Mouse (Mus musculus) testis, adult 2 months (tissue): ENCODE measurements around the gene Mxi1. TPM values are rescaled to one million over a fixed set of nuclear protein-coding genes. Genes with fewer than 3 reads are reported as not detected.
"Not testable (repeated sequence)": the region's sequence is repeated elsewhere in the genome, so short reads cannot be mapped to it uniquely, and the experiment has no call there.

Experiments
- H3K27ac ChIP-seq: fragments of 200-500 bp; 2 replicates; pipeline ENCODE4 v1.5.1; 2012; ENCODE audit warnings: low read depth, low read length; ENCODE audit not compliant: control insufficient read depth, insufficient read depth
- H3K27me3 ChIP-seq: fragments of 200-500 bp; 2 replicates; pipeline ENCODE4 v1.6.1; 2012; ENCODE audit warnings: mild to moderate bottlenecking, low read length, moderate library complexity; ENCODE audit not compliant: control insufficient read depth, insufficient read depth
- H3K36me3 ChIP-seq: fragments of 200-500 bp; 2 replicates; pipeline ENCODE4 v1.6.1; 2012; ENCODE audit warnings: mild to moderate bottlenecking, low read length; ENCODE audit not compliant: control insufficient read depth, insufficient read depth
- H3K4me1 ChIP-seq: fragments of 200-500 bp; 2 replicates; pipeline ENCODE4 v1.6.1; 2012; ENCODE audit warnings: low read length; ENCODE audit not compliant: control insufficient read depth, insufficient read depth
- H3K4me3 ChIP-seq: fragments of 200-500 bp; 2 replicates; pipeline ENCODE4 v1.5.1; 2012; ENCODE audit warnings: low read depth, mild to moderate bottlenecking, low read length, moderate library complexity, mixed read lengths; ENCODE audit not compliant: control insufficient read depth
- CTCF ChIP-seq: fragments of 200-500 bp; IDR thresholded peaks from 2 replicates; pipeline ENCODE4 v1.5.1; 2012; ENCODE audit warnings: low read depth, mild to moderate bottlenecking, inconsistent platforms, low read length, moderate library complexity; ENCODE audit not compliant: control insufficient read depth, insufficient read depth, insufficient replicate concordance
- POLR2A ChIP-seq: fragments of 200-500 bp; IDR thresholded peaks from 2 replicates; pipeline ENCODE4 v1.6.1; 2012; ENCODE audit warnings: low read depth, mild to moderate bottlenecking, inconsistent platforms, low read length, moderate library complexity; ENCODE audit not compliant: control insufficient read depth
- polyA plus RNA-seq: library from polyadenylated mRNA; depleted of rRNA; stranded (reverse); fragments of >200 nt; gene quantifications from 2 replicates; pipeline ENCODE4 v1.2.3, GENCODE M21; 2012

Mxi1 gene
- polyA plus RNA-seq, 1 experiment = 54.8 TPM

DNA sequence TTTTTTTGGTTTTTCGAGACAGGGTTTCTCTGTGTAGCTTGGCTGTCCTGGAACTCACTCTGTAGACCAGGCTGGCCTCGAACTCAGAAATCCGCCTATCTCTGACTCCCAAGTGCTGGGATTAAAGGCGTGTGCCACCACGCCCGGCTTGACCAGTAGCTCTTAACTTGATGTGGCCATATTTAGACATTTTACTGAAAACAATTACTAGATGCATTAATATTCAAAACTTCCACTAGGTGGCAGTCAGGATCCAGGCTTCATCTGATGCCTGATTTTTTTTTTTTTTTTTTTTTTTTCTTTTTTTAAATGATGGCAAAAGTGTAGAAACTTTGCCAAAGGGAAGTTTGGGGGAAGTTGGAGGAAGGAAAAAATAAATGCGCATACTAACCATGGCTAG is 84.2 kb downstream of the Mxi1 start:
- no peaks in the 10 kb centered on the region for H3K27me3 ChIP-seq
- TF ChIP-seq POLR2A = no peak
- TF ChIP-seq CTCF = no peak
- H3K4me1 ChIP-seq = peaks cover 3% of the 10 kb centered on the region
- H3K36me3 ChIP-seq = no peaks in the 10 kb centered on the region
- H3K27ac ChIP-seq = no peak overlapping the region
- no peak overlapping the region for H3K4me3 ChIP-seq

DNA sequence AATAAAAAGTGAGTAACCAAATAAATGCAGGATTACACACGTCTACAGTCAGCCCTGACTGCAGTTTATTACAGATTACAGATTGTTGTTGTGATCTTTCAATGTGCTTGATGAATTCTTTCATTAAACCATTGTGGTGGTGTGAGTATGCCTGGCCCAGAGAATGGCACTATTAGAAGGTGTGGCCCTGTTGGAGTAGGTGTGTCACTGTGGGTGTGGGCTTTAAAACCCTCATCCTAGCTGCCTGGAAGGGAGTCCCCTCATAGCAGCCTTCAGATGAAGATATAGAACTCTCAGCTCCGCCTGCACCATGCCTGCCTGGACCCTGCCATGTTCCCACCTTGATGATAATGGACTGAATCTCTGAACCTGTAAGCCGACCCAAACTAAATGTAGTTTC is 84.6 kb downstream of the Mxi1 start:
- not testable (repeated sequence) for H3K27me3 ChIP-seq, H3K4me1 ChIP-seq, H3K4me3 ChIP-seq, H3K27ac ChIP-seq, H3K36me3 ChIP-seq

DNA sequence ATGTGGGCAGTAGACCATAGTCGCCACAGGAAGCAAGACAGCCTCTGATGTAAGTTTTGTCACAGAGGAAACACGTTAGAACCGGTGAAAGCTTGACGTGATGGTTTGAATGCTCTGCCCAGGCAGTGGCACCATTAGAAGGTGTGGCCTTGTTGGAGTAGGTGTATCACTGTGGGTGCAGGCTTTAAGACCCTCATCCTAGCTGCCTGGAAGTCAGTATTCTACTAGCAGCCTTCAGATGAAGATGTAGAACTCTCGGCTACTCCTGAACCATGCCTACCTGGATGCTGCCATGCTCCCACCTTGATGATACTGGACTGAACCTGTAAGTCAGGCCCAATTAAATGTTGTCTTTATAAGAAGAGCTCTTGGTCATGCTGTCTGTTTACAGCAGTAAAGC is 85.5 kb downstream of the Mxi1 start:
- not testable (repeated sequence) for H3K4me3 ChIP-seq, H3K27ac ChIP-seq, H3K4me1 ChIP-seq, H3K36me3 ChIP-seq, H3K27me3 ChIP-seq

DNA sequence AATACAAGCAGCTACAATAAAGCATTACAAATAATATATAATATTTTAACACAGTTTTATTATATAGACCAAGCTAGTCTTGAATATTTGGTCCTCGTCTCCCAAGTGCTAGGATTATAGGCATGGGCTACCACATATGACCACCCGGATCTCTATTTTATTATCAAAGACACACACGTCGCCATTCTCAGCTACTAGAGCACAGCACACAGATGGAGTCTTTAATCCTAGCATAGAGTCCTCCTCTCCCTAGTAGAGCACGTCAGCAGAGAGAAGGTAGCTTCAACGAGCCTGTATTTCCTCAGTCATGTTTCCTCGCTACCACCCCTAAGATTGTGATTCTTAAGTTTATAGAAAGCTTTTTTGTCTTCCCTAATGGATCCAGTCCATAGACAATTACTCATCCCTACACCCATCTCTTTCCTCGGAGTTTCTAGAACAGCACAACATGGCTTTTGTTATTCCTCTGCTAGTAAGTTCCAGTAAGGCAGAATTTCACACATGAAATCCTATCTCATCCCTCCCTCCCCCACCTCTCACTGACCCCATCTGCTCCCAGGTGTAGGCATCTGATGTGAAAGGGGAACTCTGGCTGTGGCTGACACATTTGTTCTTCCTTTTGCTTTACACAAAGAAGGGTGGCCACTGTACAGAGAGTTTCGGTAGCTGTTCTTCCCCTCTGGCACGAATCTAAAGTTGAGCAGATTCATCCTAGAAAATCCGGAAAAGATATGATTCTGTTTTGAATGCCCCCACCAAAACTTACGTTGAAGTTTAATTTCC is 87.3 kb downstream of the Mxi1 start:
- no peaks in the 10 kb centered on the region for H3K4me1 ChIP-seq
- no peaks in the 10 kb centered on the region for H3K36me3 ChIP-seq
- no peak overlapping the region for H3K27ac ChIP-seq
- TF ChIP-seq POLR2A (no peak), CTCF (no peak)
- no peaks in the 10 kb centered on the region for H3K27me3 ChIP-seq
- H3K4me3 ChIP-seq = no peak overlapping the region

- TF ChIP-seq POLR2A (no peak), CTCF (no peak)
- no peak overlapping the region for H3K27ac ChIP-seq
- H3K4me3 ChIP-seq = no peak overlapping the region
Observed at GRCm38 (mm10) chr19:53399213-53399612, 88.9 kb downstream of the Mxi1 start.

GRCm38 (mm10) chr19:53400332-53401110 is 90.2 kb downstream of the Mxi1 start:
- H3K27me3 ChIP-seq = no peaks in the 10 kb centered on the region
- TF ChIP-seq CTCF (no peak), POLR2A (no peak)

More at GRCm38 (mm10) chr19:53399213-53399612, 88.9 kb downstream of the Mxi1 start:
- H3K27me3 ChIP-seq = no peaks in the 10 kb centered on the region
- no peaks in the 10 kb centered on the region for H3K36me3 ChIP-seq
- peaks cover 5% of the 10 kb centered on the region for H3K4me1 ChIP-seq

GRCm38 (mm10) chr19:53402741-53403432 is 92.6 kb downstream of the Mxi1 start:
- Histone ChIP-seq H3K4me3 (no peak overlapping the region), H3K27ac (no peak overlapping the region), H3K4me1 (peaks cover 5% of the 10 kb centered on the region), H3K36me3 (no peaks in the 10 kb centered on the region), H3K27me3 (no peaks in the 10 kb centered on the region)
- TF ChIP-seq CTCF (0 out of 2 replicates have a peak, but pooled peaks have one; percentile 8), POLR2A (no peak)

More at GRCm38 (mm10) chr19:53400332-53401110, 90.2 kb downstream of the Mxi1 start:
- no peak overlapping the region for H3K4me3 ChIP-seq
- no peaks in the 10 kb centered on the region for H3K36me3 ChIP-seq
- no peak overlapping the region for H3K27ac ChIP-seq
- peaks cover 5% of the 10 kb centered on the region for H3K4me1 ChIP-seq
